Mouse (Mus musculus): ENCODE measurements around the gene Hsbp1.

GRCm38 (mm10) chr8:119339546-119339945 lies 4.7 kb upstream of the Hsbp1 start:
- TF ChIP-seq CTCF (IDR thresholded peaks at IDR 0.05; ENCODE audit: insufficient read depth, low read length) (no peak), POLR2A (IDR thresholded peaks at IDR 0.05; ENCODE audit: borderline replicate concordance, extremely low read depth, low read depth, low read length) (no peak)
